Mouse (Mus musculus): ENCODE measurements around the gene Anapc16.

GRCm38 (mm10) chr10:60032622-60033021, 29.7 kb upstream of the Anapc16 start:
- no peak for TF ChIP-seq CTCF (IDR thresholded peaks at IDR 0.05; ENCODE audit: borderline replicate concordance, control insufficient read depth, extremely low read depth, insufficient read depth, low read length, poor library complexity)
- no peak for TF ChIP-seq POLR2A (IDR thresholded peaks at IDR 0.05; ENCODE audit: control insufficient read depth, extremely low read depth, insufficient read depth, low read length, poor library complexity)

Measured in thymus, adult 2 months (tissue).